Mouse (Mus musculus): ENCODE data around the gene Slc13a2.

GRCm38 (mm10) chr11:78399680-78400079 is 22.3 kb downstream of the Slc13a2 start:
- TF ChIP-seq GATA1 (IDR thresholded peaks at IDR 0.05; ENCODE audit: borderline replicate concordance, low read length) (no peak), FLI1 (IDR thresholded peaks at IDR 0.05; ENCODE audit: low read length) (no peak)

Measured in megakaryocyte, embryonic 14.5 days (primary cell).